Comparison of ENCODE assay signal across 8 mouse cellular contexts in genomic region chr9:57561711-57562099, GRCm38 (mm10). TPM values are rescaled to one million over a fixed set of nuclear protein-coding genes. Genes with fewer than 3 reads are reported as not detected.
A peak's percentile ranks its signal among the peaks of the same experiment; 100 is the strongest.
DNase-seq lines count a peak whose midpoint lies in the region; ATAC-seq and TF ChIP-seq lines count a peak whose summit lies in the region.

No protein-coding gene starts in this region.

- peak overlapping the region; percentile 43 for H3ac ChIP-seq in myocyte (ENCODE audit: control insufficient read depth, insufficient read length)

- H3K4me3 ChIP-seq in neural tube, embryonic 11.5 days (ENCODE audit: low read depth, low read length), result peak overlapping the region; percentile 52
- H3K4me3 ChIP-seq in forebrain, embryonic 14.5 days (ENCODE audit: low read depth, low read length), result peak overlapping the region; percentile 61
- H3K4me3 ChIP-seq in myocyte, result peak overlapping the region; percentile 57

- H3K9ac ChIP-seq in neural tube, embryonic 11.5 days (ENCODE audit: low read length), result no peak overlapping the region
- no peak overlapping the region for H3K9ac ChIP-seq in forebrain, embryonic 14.5 days (ENCODE audit: low read length)

- no peak for DNase-seq in neural tube, embryonic 11.5 days (ENCODE audit: low spot score)
- no peak for DNase-seq in neural tube, embryonic 10.5 days (ENCODE audit: extremely low spot score, low spot score)
- no peak for DNase-seq in forebrain, embryonic 14.5 days (ENCODE audit: low spot score)
- DNase-seq in kidney, postnatal 36 days, result peak; percentile 69 to 78
- no peak for DNase-seq in retina, embryonic 14.5 days (ENCODE audit: low spot score)
- no peak for DNase-seq in embryo, embryonic 10.5 days (ENCODE audit: low spot score)
- DNase-seq in adrenal gland, adult 2 months, result no peak

- no peak overlapping the region for H3K27ac ChIP-seq in neural tube, embryonic 11.5 days (ENCODE audit: low read depth, low read length)
- no peak overlapping the region for H3K27ac ChIP-seq in forebrain, embryonic 14.5 days (ENCODE audit: low read depth, low read length)

- peaks cover 40% of the 10 kb centered on the region for H3K79me2 ChIP-seq in myocyte (ENCODE audit: control insufficient read depth, insufficient read depth)

- no peak for ATAC-seq in neural tube, embryonic 11.5 days (ENCODE audit: insufficient read depth, low FRiP score, low TSS enrichment)
- no peak for ATAC-seq in forebrain, embryonic 14.5 days

- whole genome bisulfite sequencing in neural tube, embryonic 11.5 days, result 80% methylated on average over 13 of the region's 13 CpGs
- 79% methylated on average over 13 of the region's 13 CpGs for WGBS in forebrain, embryonic 14.5 days

- no peaks in the 10 kb centered on the region for H3K27me3 ChIP-seq in neural tube, embryonic 11.5 days (ENCODE audit: control insufficient read depth, insufficient read depth, low read length)
- no peaks in the 10 kb centered on the region for H3K27me3 ChIP-seq in forebrain, embryonic 14.5 days (replicated peaks; ENCODE audit: control insufficient read depth, insufficient read depth, low read length)
- H3K27me3 ChIP-seq in myocyte (ENCODE audit: control insufficient read depth, insufficient read depth, insufficient read length), result no peaks in the 10 kb centered on the region

- H3K4me1 ChIP-seq in neural tube, embryonic 11.5 days (ENCODE audit: control insufficient read depth, insufficient read depth, low read length), result peaks cover 10% of the 10 kb centered on the region; the same call in 1 of the 2 replicates
- H3K4me1 ChIP-seq in forebrain, embryonic 14.5 days (ENCODE audit: control insufficient read depth, insufficient read depth, low read length), result peaks cover 13% of the 10 kb centered on the region

- H3K9me3 ChIP-seq in neural tube, embryonic 11.5 days (ENCODE audit: control insufficient read depth, low read length), result no peaks in the 10 kb centered on the region
- no peaks in the 10 kb centered on the region for H3K9me3 ChIP-seq in forebrain, embryonic 14.5 days (replicated peaks; ENCODE audit: control insufficient read depth, low read length)

- H3K36me3 ChIP-seq in neural tube, embryonic 11.5 days (ENCODE audit: control insufficient read depth, insufficient read depth, low read length), result no peaks in the 10 kb centered on the region
- H3K36me3 ChIP-seq in forebrain, embryonic 14.5 days (ENCODE audit: control insufficient read depth, insufficient read depth, low read length), result no peaks in the 10 kb centered on the region
- H3K36me3 ChIP-seq in myocyte (ENCODE audit: control insufficient read depth, insufficient read depth), result no peaks in the 10 kb centered on the region

- no peak for TF ChIP-seq POLR2A in myocyte (IDR thresholded peaks at IDR 0.05; ENCODE audit: insufficient read length, low read depth)

- H3K4me2 ChIP-seq in neural tube, embryonic 11.5 days (ENCODE audit: low read depth), result peak overlapping the region; percentile 74
- H3K4me2 ChIP-seq in forebrain, embryonic 14.5 days (ENCODE audit: low read length), result peak overlapping the region; percentile 70
- H3K4me2 ChIP-seq in myocyte (ENCODE audit: low read depth), result peak overlapping the region; percentile 89

TF ChIP-seq in myocyte, 11 proteins besides CTCF, POLR2A, EP300 and RAD21:
- TF ChIP-seq SRF (IDR thresholded peaks at IDR 0.05; ENCODE audit: control insufficient read depth, insufficient read length, low read depth) (no peak), CEBPB (IDR thresholded peaks at IDR 0.05; ENCODE audit: insufficient read depth, poor library complexity, severe bottlenecking) (no peak), E2F4 (IDR thresholded peaks at IDR 0.05; ENCODE audit: insufficient read depth) (no peak), MAX (IDR thresholded peaks at IDR 0.05; ENCODE audit: low read depth) (no peak), MYOD1 (IDR thresholded peaks at IDR 0.05; ENCODE audit: control insufficient read depth in 1 of 3, insufficient read length in 2 of 3, low read depth in 2 of 3) (peak; percentile 87 to 92 (median 90)), MYOG (IDR thresholded peaks at IDR 0.05; ENCODE audit: control insufficient read depth in 1 of 3, insufficient read depth in 1 of 3, insufficient read length in 2 of 3, low read depth in 2 of 3) (peak in 2 of 3 experiments; percentile 65 to 70), USF1 (IDR thresholded peaks at IDR 0.05; ENCODE audit: low read depth) (no peak), TCF3 (IDR thresholded peaks at IDR 0.05; ENCODE audit: insufficient read length, low read depth) (no peak), TCF12 (IDR thresholded peaks at IDR 0.05; ENCODE audit: insufficient read depth, poor library complexity, severe bottlenecking) (peak; percentile 70)

RNA-seq across cellular contexts. Expression of gene Scamp2, which starts 1.0 kb away (rescaled TPM):
- 56.7 and 59.6 TPM in 2 replicates for polyA plus RNA-seq in neural tube, embryonic 11.5 days (2014; fragmentation: Nextera tagmentation; extraction: Ambion mirVana)
- polyA plus RNA-seq in forebrain, embryonic 14.5 days (2014; fragmentation: Nextera tagmentation; extraction: Ambion mirVana), result 55.5 and 56.4 TPM in 2 replicates
- polyA plus RNA-seq in myocyte (2012; fragmentation: generic; extraction: Trizol), result 38.3 TPM
- total RNA-seq in adrenal gland, adult 2 months (2021), result 10 to 100 TPM; 65.7 to 72.3 TPM
- polyA plus RNA-seq in adrenal gland, adult 2 months (2012; rRNA removed), result 81.1 and 94.0 TPM in 2 replicates

RNA-seq across cellular contexts. Expression of gene Mpi, which starts 9.1 kb away (rescaled TPM):
- 52.8 and 53.0 TPM in 2 replicates for polyA plus RNA-seq in neural tube, embryonic 11.5 days (2014; fragmentation: Nextera tagmentation; extraction: Ambion mirVana)
- polyA plus RNA-seq in forebrain, embryonic 14.5 days (2014; fragmentation: Nextera tagmentation; extraction: Ambion mirVana), result 46.1 and 47.5 TPM in 2 replicates
- polyA plus RNA-seq in myocyte (2012; fragmentation: generic; extraction: Trizol), result 89.6 TPM
- 10 to 100 TPM; 35.6 to 41.8 TPM for total RNA-seq in adrenal gland, adult 2 months (2021)
- polyA plus RNA-seq in adrenal gland, adult 2 months (2012; rRNA removed), result 23.1 and 29.0 TPM in 2 replicates

RNA-seq across cellular contexts. Expression of gene Fam219b, which starts 24.4 kb away (rescaled TPM):
- 15.9 and 18.2 TPM in 2 replicates for polyA plus RNA-seq in neural tube, embryonic 11.5 days (2014; fragmentation: Nextera tagmentation; extraction: Ambion mirVana)
- polyA plus RNA-seq in forebrain, embryonic 14.5 days (2014; fragmentation: Nextera tagmentation; extraction: Ambion mirVana), result 20.4 and 23.6 TPM in 2 replicates
- polyA plus RNA-seq in myocyte (2012; fragmentation: generic; extraction: Trizol), result 14.4 TPM
- 10 to 100 TPM; 19.3 to 33.8 TPM for total RNA-seq in adrenal gland, adult 2 months (2021)
- polyA plus RNA-seq in adrenal gland, adult 2 months (2012; rRNA removed), result 45.8 and 61.8 TPM in 2 replicates

RNA-seq across cellular contexts. Expression of gene Ulk3, which starts 27.5 kb away (rescaled TPM):
- polyA plus RNA-seq in neural tube, embryonic 11.5 days (2014; fragmentation: Nextera tagmentation; extraction: Ambion mirVana), result 7.3 and 10.9 TPM in 2 replicates
- polyA plus RNA-seq in forebrain, embryonic 14.5 days (2014; fragmentation: Nextera tagmentation; extraction: Ambion mirVana), result 5.2 and 10.8 TPM in 2 replicates
- polyA plus RNA-seq in myocyte (2012; fragmentation: generic; extraction: Trizol), result 12.2 TPM
- 10 to 100 TPM; 11.0 to 14.7 TPM for total RNA-seq in adrenal gland, adult 2 months (2021)
- polyA plus RNA-seq in adrenal gland, adult 2 months (2012; rRNA removed), result 20.7 and 23.0 TPM in 2 replicates

RNA-seq across cellular contexts. Expression of gene Cox5a, which starts 40.6 kb away (rescaled TPM):
- 688 and 702 TPM in 2 replicates for polyA plus RNA-seq in neural tube, embryonic 11.5 days (2014; fragmentation: Nextera tagmentation; extraction: Ambion mirVana)
- 791 and 827 TPM in 2 replicates for polyA plus RNA-seq in forebrain, embryonic 14.5 days (2014; fragmentation: Nextera tagmentation; extraction: Ambion mirVana)
- 780 TPM for polyA plus RNA-seq in myocyte (2012; fragmentation: generic; extraction: Trizol)
- total RNA-seq in adrenal gland, adult 2 months (2021), result 100 to 1,000 TPM; 430 to 653 TPM
- polyA plus RNA-seq in adrenal gland, adult 2 months (2012; rRNA removed), result 880 and 1,121 TPM in 2 replicates

Comparison
In these comparisons a context has a peak if more than half of its experiments do, and no peak if none do; other contexts are left out.
1. DNase-seq: peak in kidney, postnatal 36 days (2 of 2); none in neural tube, embryonic 11.5 days (single experiment), neural tube, embryonic 10.5 days (single experiment), forebrain, embryonic 14.5 days (single experiment), retina, embryonic 14.5 days (single experiment), embryo, embryonic 10.5 days (single experiment) and adrenal gland, adult 2 months (single experiment).
2. Peak in every context shown above with its lines, with median percentiles within 50 percentile points of each other: H3K4me2 ChIP-seq and H3K4me3 ChIP-seq.